Mouse (Mus musculus): ENCODE measurements around the gene Phf8.
A peak's percentile ranks its signal among the peaks of the same experiment; 100 is the strongest.
"Not testable (repeated sequence)": the region's sequence is repeated elsewhere in the genome, so short reads cannot be mapped to it uniquely, and the experiment has no call there.

The Phf8 gene

DNA sequence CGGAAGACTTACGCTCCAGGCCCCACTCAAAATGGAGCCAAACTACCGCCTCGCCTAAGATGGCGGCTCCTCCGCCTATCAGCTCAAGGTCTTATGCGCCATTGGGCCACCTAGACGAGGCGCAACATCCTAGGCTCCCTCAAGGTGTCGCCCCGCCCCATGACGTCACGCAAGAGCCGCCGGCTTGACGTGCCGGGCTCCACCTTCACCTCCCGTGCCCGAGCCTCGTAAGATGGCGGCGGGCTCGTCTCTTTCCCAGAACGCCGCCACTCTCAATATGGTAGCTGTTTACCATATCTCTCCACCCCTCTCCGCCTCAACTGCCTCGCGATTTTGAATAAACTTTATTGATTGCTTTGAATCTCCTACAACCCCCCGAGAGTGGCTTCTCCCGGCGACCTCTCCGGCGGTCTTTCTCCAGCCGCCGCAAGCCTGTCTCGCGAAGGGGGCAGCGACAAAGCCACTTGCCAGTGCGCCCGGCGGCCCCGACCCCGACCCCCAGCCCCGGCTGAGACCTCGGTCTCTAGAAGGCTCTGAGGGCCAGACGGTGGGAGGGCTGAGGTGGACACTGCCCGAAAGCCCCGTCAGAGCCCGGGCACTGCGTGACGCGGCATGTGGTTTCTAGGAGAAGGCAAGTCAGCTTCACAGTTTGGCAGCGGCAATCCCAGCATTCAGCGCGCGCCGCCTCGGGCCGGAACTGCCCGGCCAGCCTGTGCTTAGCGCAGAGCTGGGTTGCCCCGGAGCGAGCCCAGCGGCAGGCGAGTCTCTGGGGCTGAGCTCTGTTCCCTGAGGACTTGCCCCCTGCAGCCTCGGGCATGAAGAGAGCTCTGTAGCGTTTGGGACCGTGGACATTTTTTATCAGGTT is at the start of gene Phf8:
TSS of gene Phf8 (plus strand) at position 215 of the 865 bp plus-strand sequence.
- peak; percentile 96 to 97 for DNase-seq (ENCODE audit: low spot score in 2 of 2)

DNA sequence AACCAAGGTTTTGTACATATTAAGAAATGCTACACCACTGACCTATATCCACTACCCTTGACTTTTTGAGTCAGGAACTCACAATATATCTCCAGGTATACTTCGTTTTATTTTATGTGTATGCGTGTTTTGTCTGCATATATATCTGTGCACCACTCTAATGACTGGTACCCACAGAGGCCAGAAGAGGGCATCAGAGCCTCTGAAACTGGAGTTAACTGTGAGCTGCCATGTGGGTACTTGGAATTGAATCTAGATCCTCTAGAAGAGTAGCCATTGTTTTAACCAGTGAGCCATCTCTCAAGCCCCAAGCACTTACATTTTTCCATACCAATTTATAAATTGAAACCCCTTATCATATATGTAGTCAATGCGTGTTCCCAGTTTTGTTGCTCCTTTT is 32.3 kb upstream of the Phf8 start:
- no peak for DNase-seq (ENCODE audit: low spot score in 2 of 2)

- DNase-seq (ENCODE audit: low spot score in 2 of 2): not testable (repeated sequence)
Measured at GRCm38 (mm10) chrX:151493269-151493668, 27.2 kb upstream of the Phf8 start.

- no peak for DNase-seq (ENCODE audit: low spot score in 2 of 2)
Measured at GRCm38 (mm10) chrX:151496596-151496995, 23.9 kb upstream of the Phf8 start.

- no peak for DNase-seq (ENCODE audit: low spot score in 2 of 2)
Measured at GRCm38 (mm10) chrX:151508536-151508935, 11.9 kb upstream of the Phf8 start.

GRCm38 (mm10) chrX:151509906-151510305 is 10.6 kb upstream of the Phf8 start:
- DNase-seq (ENCODE audit: low spot score in 2 of 2): no peak

DNA sequence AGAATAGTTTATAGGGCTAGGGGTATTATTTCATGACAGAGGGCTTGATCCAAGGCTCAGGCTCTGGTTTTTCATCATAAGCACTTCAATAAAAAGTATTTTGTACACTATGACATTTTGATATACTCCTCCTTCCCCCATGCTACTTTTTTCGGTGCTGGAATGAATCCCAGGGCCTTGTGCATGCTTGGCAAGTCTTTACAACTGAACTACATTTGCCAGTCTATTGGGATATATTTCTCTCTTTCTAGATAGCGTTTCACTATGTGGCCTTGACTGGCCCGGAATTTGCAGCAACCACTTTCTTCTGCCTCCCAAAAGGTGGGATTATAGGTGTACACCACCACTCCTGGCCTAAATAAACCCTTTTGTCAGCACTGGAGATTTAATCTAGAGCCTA is 7.4 kb upstream of the Phf8 start:
- no peak for DNase-seq (ENCODE audit: low spot score in 2 of 2)

GRCm38 (mm10) chrX:151513694-151514093 is 6.8 kb upstream of the Phf8 start:
- no peak for DNase-seq (ENCODE audit: low spot score in 2 of 2)

DNA sequence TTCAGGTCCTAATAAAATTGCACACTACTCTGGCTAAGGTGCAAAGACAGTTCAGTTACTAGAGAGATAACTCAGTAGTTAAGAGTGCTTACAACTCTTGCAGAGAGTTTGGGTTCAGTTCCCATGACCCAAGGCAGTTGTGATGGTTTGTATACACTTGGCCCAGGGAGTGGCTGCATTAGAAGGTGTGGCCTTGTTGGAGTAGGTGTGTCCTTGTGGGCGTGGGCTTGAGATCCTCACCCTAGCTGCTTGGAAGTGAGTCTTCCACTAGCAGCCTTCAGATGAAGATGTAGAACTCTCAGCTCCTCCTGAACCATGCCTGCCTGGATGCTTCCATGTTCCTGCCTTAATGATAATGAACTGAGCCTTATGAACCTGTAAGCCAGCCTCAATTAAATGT is 2.3 kb upstream of the Phf8 start:
- no peak for DNase-seq (ENCODE audit: low spot score in 2 of 2)

GRCm38 (mm10) chrX:151520127-151520457 is 380 bp upstream of the Phf8 start:
- no peak for DNase-seq (ENCODE audit: low spot score in 2 of 2)

DNA sequence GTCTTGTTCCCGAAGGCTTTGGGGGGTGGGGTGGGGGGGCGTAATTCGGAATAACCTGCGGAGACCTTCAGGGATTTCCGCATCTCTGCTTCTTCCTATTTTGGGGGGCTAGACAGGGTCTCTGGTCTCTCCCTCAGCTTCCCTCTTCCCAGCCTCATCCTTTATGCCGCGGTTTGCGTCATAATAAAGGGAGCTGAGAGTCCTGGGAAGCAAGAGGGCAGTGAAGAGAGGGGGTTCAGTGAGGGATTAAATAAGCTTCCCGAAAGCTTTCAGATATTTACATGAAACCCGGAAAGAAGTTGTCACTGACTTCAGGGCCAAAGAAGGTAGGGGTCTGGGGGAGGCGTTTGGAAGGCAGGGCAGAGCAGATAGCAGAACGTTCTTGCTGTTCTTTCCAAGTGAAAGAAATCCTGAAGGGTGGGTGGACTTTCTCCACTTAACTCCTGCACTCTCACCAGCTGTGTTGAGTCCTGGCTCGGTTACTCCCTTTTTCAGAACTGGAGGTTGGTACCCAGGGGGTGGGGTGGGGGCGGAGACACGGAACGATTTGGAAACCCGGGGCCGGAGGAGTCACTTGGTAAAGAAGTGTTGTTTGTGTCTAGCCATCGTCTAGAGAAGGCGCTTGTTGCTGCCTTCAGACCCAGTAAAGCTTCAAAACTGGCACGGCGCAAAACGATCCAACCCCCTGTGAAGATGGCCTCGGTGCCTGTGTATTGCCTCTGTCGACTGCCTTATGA is 1.5 kb downstream of the Phf8 start:
- DNase-seq (ENCODE audit: low spot score in 2 of 2): peak; percentile 25 to 27

DNA sequence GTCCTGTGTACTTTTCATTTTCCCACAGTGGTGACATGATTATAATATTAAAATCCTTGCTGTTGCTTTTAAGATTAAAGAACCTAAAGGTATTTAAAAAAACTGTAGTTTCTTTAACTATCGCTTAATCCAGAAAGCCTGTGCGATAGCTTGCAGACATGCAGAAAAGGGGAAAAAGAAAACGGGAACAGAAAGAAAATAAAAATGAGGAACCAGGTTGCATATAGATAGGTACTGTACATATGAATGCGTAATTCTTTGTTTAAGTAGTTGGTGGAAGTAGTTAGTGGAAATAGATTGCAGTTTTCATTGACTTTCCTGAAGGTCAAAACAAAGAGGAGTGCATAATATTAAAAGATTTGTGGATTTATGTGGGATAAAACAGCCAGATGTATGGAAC is 32.9 kb downstream of the Phf8 start:
- DNase-seq (ENCODE audit: low spot score in 2 of 2): no peak

DNA sequence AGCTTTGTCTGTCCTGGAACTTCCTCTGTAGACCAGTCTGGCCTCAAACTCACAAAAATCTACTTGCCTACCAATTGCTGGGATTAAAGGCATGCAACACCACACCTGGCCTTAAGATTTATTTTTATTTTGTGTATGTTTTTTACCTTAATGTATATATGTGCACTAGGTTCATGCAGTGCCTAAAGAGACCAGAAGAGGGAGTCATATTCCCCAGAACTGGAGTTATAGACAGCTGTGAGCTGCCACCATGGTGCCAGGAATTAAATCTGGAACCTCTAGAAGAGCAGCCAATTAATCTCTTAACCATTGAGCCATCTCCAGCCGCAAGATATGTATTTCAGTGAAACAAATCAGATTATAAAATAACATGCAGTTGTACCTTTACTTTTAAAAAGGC is 54.7 kb downstream of the Phf8 start:
- DNase-seq (ENCODE audit: low spot score in 2 of 2): no peak

DNA sequence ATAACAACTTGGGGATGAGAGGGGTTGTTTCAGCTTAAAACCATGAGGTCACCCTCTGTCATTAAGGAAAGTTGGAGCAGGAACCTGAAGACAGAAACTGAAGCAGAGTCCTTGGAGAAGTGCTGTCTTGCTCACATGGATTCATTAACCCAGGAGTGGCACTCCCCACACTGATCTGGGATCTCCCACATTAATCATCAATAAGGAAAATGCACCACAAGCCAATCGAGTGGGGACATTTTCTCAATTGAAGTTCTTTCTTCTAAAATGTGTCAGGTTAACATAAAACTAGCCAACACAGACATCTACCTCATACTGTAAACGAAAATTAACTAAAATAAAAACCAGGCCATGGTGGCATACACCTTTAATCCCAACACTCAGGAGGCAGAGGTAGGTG is 122.9 kb downstream of the Phf8 start:
- DNase-seq (ENCODE audit: low spot score in 2 of 2): no peak

DNA sequence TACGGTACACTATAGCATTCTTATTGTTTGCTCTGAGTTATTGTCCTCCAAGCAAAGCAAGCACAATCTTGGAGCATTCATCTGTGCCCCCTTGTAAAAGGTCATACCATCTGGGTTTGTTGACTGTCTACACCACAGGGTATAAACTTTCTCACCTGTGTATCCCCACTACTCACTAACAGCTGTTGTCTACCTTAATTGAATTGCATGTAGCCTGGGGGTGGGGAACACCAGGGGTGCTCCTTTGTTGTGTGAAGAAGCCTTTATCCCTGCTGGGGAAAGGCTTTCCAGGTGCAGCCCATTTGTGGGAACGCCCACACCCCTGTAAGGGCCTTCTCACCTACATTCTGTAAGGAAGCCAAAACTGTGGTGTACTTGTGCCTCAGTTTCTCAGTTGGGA is 133.3 kb downstream of the Phf8 start:
- no peak for DNase-seq (ENCODE audit: low spot score in 2 of 2)

- DNase-seq (ENCODE audit: low spot score in 2 of 2): no peak
Measured at GRCm38 (mm10) chrX:151674492-151675171, 154.2 kb downstream of the Phf8 start.
